Mouse (Mus musculus) C2C12 (cell line): ENCODE results near the gene Vav1.

ENCODE experiments used
- CEBPB ChIP-seq: IDR thresholded peaks from one replicate; pipeline ENCODE4 v1.6.1; 2011; ENCODE audit warnings: low read depth, mild to moderate bottlenecking, control low read depth, moderate library complexity
- CTCF ChIP-seq: IDR thresholded peaks from one replicate; pipeline ENCODE4 v1.5.1; 2011; ENCODE audit not compliant: control insufficient read depth, insufficient read depth, insufficient read length
- FOSL1 ChIP-seq: IDR thresholded peaks from one replicate; pipeline ENCODE4 v1.8.0; 2011; ENCODE audit warnings: mild to moderate bottlenecking, low read length; ENCODE audit not compliant: poor library complexity, insufficient read depth, severe bottlenecking
- MAX ChIP-seq: IDR thresholded peaks from one replicate; pipeline ENCODE4 v1.6.1; 2011; ENCODE audit warnings: mild to moderate bottlenecking, control low read depth
- MYOG ChIP-seq: IDR thresholded peaks from one replicate; pipeline ENCODE4 v1.6.1; 2011; ENCODE audit not compliant: control insufficient read depth, insufficient read length; ENCODE audit errors: extremely low read depth
- USF1 ChIP-seq: IDR thresholded peaks from one replicate; pipeline ENCODE4 v1.6.1; 2011; ENCODE audit warnings: low read depth, mild to moderate bottlenecking, control low read depth, moderate library complexity

- TF ChIP-seq CTCF (no peak), USF1 (no peak), MAX (no peak), CEBPB (no peak), FOSL1 (no peak), MYOG (no peak)
Observed at GRCm38 (mm10) chr17:57246663-57247392, 32.1 kb upstream of the Vav1 start.
